Mouse (Mus musculus) heart, postnatal 0 days (tissue): ENCODE measurements at regions not wholly inside any gene's neighbourhood (a gene's known extent, or its start where the extent isn't known, plus 50 kb on each side); places are given as distances from the start of the nearest gene placed in this dataset.

Source experiments
- CTCF ChIP-seq: IDR thresholded peaks from 2 replicates; pipeline ENCODE4 v1.5.1; 2016; ENCODE audit warnings: antibody characterized with exemption, control low read depth, low read depth
- EP300 ChIP-seq: IDR thresholded peaks from 2 replicates; pipeline ENCODE4 v1.6.1; 2016; ENCODE audit warnings: antibody characterized with exemption, low read depth

DNA sequence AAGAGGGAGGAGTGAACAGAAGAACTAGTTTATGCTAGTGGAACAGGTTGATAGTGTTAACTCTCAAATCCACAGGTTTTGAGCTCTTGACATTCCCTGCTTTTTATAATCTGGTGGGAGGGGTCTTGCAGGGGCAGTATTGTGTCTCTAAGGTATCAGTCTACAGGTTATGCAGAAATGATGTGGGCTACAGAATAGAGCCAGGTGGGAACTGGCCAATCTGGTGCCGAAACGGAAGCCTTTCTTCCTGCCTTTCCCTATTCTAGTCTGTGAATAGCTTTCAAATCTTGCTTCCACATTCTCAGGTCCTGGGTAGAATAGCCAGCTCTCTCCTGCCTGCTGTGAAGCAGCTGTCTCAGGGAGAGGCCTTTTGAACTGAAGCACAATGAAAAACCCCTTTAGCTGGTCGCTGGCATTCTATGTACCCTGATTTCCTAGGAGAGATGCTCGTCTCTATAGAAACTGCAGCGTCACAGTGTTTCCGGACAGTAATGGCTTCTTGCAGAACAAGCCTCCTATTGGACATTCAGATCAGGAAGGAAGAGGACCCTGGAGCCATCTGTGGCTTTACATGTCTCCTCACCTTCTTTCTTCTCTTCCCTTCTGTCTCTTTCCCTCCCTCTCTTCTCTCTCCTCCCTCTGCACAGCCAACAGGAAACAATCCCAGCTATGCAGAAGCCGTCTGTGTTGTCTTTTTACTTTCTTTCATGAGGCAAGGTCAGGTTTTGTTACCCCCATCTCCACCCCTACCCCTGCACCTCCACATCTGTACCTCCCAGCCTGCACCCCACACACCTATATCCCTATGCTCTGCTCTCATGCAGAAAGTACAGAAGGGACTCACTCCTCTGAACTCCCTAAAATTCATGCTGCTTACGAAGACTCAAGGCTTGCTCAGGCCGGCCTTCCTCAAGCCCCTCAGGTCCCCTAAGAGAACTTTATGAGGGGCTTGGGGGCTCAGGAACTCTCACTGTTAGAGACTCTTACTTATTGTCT, 93.1 kb upstream of the Map1b start:
- TF ChIP-seq CTCF (no peak), EP300 (no peak)
